Mouse (Mus musculus) frontal cortex, postnatal 25 days (tissue): ENCODE results near the gene Trim24.
"Not testable (repeated sequence)": the region's sequence is repeated elsewhere in the genome, so short reads cannot be mapped to it uniquely, and the experiment has no call there.

Source experiments
- DNase-seq, 2 experiments: peaks; one replicate each; pipeline ENCODE4 v3.0.0; 2022; ENCODE audit warnings: low spot score in 2 of 2

The Trim24 gene

DNA sequence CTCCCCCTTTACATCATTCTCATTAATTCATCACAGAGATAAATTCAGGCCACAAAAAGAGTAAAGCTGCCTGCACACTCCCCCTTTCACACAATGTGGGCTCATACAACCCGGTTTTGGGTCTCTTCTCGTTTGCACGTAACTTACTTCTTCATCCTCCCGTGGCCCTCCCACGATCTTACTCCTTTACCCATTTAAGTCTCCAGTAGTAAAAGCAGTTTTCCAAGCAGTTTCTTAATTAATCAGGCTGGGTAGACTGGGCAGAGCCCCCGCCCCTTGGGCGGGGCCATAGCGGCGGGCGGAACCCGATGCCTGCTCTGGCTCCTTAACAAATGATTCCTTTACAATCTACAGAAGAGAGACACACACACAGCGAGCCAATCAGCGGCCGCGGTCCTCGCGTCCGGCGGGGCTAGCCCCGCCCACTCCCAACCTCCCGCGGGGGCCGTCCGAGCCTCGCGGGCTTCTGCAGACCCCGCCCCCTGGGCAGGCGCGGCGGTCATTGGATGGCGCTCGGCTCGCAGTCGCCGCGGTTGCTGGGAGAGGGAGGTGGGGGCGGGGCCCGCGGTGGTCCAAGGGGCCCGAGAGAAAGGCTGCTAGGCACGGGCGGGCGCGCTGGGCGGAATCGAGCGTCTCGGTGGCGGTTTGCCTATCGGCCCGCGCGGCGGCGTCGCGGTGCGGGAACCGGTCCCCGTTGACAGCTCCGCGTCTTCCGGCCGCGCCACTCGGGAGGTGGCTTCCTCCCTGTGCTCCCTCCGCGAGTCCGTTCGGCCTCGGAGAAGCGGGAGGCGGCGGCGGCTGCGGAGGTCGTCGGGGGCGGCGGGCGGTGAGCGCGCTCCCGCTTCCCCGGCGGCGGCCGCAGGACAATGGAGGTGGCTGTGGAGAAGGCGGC lies at the start of gene Trim24:
TSS of gene Trim24 (plus strand) at position 567 of the 892 bp plus-strand sequence.
- DNase-seq, result peak; percentile 77 to 90

DNA sequence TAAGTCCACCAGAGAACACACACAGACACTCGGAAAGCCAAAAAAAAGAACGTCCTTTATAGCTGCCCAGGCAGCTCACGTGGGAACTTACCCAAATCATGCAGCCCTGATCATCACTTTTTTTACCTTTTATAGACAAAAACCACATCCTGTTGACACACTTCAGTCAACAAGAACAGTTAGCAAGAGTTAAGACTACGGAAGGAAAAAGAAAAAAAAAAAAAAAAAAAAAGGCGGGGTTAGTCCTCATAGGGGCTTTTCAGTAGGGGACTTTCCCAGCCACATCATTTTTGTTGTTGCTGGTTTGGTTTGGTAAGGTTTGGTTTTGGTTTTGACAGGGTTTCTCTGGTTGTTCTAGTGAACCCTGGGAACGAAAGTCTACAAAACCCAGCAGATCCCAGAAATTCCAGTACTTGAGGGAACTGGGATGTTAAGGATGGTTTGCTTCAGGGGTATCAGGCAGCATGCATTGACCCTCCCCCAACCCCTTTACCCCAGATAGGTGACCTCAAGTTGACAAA lies 49.0 kb upstream of the Trim24 start:
- no peak for DNase-seq

DNA sequence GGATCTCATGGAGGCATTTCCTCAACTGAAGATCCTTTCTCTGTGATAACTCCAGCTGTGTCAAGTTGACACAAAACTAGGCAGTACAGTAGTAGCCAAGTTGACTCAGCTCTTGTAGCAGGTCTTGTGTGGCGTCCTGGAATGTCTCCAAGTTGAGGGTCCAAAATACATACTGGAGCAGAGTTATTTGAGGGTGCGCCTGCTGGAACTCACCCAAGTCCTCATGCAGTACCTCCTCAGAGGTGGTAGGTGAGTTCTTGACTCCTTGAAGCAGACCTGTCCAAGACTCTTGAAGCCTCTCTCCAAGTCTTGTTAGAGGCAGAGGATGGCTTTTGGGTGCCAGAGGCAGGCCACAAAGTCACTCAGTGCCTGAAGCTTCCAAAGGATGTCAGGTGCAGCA lies 48.2 kb upstream of the Trim24 start:
- no peak for DNase-seq

DNA sequence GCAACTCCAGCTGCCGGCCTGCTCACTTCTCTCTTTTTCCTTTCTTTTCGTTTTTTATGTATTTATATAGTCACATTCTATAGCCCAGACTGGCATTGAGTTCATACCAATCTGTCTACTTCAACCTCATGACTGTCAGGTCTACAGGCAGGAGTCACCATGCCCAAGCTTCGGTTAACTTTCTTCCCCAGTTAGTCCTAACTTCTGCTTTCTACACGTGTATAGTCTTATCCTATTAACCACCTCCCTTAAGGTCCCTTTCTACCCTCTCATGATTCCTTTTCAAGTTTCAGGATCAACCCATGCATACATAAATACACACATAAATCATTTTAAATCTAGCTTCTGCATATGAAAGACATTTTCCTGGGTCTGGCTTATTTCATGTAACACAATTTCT lies 46.9 kb upstream of the Trim24 start:
- DNase-seq, result no peak

DNA sequence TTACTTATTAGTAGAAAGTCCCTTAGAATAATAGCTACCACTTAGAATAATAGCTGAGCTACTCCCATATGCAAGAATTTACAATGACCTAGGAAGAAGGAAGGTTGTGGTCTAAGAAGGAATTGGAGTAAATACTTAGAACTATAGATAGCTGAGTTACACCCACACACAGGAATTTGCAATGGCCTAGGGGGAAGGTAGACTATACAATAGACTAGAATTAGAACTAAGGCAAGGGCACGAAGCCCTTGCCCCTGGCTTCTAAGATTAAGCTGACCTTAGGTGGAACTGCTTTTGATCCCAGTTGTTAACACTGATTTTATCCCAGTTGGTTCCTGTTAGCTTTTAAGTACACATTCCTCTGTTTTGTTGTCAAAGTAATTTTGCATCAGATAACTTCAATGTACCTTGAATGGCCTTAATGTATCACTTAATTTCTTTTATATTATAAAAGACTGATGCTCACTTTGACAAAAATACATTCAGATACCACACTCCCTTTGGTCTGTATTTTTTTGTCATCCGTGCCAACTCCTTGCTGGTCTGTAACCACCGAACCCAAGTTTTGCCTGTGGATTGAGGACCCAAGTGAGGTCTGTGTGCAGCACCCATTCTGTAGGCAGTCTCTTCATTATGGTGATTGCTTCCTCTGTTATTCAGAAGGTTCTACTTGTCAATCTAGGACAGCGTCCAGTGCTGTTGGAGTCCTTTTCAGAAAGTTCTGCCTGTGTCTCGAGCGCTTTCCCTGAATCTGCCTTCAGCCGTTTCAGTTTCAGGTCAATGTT lies 45.1 kb upstream of the Trim24 start:
- DNase-seq, result not testable (repeated sequence)

DNA sequence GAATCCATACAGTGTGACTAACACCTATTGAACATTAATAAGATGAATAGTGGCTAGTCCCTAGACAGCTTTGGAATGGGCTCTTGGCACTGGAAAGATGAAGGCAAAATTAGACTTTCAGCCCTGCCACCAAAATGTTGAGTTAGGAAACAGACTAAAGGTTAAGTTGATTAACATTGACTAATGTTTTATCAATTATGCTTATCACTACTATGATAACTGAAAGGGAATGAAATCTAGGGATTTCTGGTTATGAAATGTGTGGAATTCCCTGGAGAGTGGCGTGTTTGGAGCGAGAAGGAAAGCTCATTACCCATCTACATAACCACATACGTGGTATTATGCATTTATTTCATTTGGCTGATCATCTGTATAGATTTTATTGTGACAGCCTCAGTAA lies 41.7 kb upstream of the Trim24 start:
- no peak for DNase-seq

DNA sequence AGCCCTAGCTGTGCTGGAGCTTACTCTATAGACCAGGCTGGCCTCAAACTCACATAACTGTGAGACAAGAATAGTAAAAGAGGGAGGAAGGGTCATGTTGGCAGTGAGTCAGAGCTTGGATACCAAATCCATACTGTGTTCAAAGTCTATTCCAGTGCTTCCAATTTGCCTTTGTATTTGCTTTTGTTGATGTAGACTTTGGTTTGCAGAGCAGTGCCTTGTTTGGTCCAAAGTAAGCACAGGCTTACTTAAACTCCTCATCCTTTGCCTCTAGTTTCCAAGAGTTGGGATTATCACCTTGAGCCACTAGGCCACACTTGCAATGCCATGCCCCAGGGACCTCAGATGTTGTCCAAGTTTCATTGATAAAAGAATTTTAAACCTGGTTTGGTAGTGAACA lies 41.0 kb upstream of the Trim24 start:
- no peak for DNase-seq

DNA sequence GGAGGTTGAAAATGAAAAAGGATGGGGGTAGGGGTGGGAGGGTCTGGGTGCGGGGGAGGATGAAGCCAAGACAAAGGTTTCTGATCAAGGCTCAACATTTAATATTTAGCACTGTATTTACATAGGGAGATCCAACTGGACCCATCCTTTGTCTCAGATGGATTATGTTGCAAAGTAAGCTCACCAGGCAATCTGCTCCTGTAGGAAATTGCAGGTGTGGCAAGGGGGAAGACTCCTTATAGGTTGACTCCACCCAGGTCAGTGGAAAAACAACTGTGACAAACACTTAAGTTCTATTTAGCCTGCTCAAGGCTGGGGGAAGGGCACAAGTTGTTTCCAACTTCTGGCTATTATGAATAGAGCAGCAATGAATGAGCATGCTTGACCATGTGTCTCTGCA lies 36.9 kb upstream of the Trim24 start:
- no peak for DNase-seq

DNA sequence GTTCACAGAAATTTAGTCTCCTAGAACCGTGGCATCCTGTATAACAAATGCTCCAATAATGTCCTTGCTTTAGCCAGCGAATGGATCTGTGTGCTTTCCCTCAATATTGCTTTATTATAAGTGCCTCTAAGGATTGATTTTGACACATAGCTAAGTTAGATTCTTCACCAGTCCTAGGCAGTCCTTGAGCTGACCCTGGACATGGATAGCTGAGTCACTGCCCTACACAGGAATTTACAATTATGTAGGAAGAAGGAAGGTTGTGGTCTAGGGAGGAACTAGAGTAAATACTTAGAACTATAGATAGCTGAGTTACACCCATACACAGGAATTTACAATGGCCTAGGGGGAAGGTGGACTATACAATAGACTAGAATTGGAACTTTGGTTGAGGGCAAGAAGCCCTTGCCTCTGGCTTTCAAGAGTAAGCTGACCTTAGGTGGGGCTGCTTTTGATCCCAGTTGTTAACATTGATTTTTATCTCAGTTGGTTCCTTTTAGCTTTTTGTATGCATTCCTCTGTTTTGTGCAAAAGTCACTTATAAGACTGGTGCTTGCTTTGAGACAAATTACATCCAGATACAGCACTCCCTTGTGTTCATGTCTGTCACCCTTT lies 33.6 kb upstream of the Trim24 start:
- DNase-seq, result not testable (repeated sequence)

DNA sequence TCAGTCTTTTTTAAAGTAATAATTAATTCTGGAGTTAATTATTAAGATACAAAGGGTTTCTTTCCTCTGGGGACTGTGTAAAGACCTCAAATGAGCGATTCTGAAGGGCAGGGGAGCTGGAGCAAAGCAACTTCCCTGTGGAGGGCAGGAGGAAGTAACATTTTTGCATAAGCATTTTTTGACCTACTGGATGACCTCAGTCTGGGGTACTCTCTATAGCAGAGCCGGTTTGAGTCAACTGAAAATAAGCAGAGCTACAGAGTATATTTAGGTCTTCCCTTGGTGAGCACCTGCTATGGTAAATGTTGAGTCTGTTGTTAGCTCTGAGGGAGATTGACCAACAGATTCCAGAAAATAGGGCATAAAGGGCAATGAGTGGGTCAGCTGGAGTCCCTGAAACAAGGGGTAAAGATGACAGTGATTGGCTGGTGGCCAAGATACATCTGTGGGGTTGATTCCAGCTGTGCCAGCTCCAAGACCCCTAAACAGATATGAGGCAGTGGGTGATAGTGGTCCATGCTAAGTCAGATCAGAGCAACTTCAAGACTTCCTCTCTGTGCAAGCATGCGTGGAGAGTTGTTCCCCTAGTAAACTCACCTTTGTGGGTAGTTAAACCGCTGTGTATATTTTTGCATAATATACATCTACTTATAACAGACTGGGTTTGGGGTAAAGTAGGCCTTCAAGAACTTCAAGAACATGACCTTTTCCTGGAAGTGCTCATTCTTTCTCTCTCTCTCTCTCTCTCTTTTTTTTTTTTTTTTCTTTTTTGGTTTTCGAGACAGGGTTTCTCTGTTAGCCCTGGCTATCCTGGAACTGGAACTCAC lies 27.6 kb upstream of the Trim24 start:
- DNase-seq, result no peak

DNA sequence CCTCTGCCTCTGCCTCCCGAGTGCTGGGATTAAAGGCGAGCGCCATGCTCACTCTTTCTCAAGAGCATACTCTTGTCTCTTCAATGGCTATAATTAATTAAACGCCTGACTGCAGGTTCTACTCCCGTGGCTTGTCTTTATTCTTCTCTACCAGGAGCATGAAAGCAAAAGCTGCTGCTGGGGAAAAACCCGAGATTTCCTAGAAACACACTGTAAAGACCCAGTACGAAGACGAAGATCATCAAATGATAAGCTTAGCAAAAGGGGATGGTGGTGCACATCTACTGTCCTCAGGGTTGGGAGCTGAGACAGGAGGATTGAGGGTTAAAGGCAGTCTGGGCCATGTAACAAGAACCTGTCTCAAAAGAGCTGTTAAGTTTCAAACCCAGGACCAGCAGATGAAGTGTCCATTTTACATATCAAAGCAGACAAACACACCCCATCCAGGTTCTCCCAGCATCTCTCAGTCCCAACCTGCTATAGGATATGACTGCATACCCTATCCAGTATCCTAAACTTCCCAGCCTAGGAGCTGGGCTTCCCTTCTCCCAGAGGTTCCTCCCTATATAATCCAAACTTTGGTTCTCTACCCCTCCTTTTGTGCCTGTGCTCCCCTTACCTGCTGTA lies 26.9 kb upstream of the Trim24 start:
- no peak for DNase-seq

DNA sequence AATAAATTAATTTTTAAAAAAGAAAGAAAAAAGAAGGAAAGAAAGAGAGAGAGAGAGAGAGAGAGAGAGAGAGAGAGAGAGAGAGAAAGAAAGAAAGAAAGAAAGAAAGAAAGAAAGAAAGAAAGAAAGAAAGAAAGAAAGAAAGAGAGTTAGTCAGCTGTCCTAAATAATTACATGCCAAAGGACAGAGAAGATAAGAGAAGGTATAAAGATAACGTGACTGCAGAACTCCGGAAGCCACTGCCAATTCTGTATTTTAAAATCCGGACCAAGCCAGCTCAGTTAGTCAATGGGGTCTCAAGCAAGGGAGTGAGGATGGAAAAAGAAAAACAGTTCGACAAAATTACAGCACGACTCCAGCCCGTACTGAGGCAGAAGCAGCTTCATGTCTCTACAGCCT lies 25.7 kb upstream of the Trim24 start:
- not testable (repeated sequence) for DNase-seq

DNA sequence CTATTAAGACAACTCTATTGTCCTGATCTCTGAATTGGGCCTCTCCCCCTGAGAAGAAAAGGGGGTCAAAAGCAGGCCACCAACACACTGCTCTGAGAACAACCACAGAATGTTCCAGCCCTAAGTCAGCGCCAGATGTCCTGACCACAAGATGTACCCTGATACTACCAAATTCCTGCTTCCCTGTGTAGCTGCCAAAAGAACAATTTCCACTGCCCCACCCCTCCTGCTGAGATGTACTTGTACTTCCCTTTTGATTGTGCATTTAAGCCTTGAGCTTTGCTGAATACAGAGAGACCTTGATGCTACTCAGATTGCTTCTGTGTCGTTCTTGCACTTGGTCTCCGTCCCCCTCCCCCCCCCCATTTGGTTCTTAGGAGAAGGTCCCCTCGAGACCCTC lies 23.1 kb upstream of the Trim24 start:
- not testable (repeated sequence) for DNase-seq

DNA sequence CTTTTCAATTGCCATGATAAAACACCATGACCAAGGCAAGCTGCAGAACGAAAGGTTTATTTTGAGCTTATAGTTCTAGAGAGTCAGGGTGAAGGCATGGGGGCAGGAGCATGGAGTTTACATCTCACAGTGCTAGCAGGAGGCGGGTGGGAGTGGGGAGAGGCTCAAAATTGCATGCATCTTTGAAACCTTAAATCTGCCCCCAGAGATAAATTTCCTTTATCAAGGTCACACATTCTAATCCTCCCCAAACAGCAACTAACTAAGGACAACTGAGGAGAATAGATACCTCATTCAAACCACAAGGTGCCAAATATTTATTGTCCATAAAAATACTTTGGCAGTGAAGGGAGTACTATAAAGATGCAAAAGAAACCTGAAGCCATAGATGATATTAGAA lies 19.3 kb upstream of the Trim24 start:
- DNase-seq, result no peak

DNA sequence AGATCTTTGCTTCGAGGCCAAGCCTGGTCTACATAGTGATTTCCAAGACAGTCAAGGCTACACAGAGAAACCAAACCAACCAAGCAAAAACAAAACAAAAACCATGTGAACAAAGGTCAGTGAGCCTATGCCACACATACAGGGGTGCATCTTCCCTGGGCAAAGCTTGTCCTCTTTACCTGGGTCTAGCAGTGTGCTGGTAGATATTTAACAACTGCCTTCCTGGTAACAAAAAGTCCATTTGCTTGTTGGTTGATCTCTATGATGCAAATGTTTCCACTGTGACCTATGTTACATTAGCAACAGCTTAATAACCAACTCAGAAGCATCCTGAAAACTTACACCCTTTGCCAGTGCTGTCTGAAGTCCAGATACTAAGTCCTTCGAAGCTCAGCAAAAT lies 17.3 kb upstream of the Trim24 start:
- DNase-seq, result no peak

DNA sequence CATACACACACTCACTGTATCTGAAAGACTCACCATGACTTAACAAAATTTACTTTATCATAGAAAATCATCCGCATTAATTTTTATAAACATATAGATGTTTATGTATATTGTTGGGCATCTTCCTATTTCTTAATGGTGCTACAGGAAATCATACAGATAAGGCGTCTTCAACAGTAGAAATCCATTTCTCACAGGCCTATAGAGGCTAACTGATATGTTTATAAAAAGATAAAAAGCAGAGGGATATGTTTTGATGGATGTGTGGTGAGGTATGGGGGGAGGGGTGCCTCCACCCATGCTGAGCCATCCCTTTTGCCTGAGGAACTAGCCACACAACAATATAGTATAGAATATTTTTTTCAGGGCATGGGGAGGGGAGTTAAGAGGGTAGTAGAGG lies 15.2 kb upstream of the Trim24 start:
- DNase-seq, result no peak

DNA sequence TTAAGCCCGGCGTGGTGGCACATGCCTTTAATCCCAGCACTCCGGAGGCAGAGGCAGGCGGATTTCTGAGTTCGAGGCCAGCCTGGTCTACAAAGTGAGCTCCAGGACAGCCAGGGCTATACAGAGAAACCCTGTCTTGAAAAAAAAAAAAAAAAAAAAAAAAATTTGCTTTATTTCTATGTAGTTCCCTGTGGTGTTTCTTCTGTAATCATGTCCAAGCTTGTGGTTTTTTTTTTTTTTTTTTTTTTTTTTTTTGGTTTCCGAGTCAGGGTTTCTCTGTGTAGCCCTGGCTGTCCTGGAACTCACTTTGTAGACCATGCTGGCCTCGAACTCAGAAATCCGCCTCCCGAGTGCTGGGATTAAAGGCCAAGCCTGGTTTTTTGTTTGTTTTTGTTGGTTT lies 14.3 kb upstream of the Trim24 start:
- DNase-seq, result not testable (repeated sequence)

DNA sequence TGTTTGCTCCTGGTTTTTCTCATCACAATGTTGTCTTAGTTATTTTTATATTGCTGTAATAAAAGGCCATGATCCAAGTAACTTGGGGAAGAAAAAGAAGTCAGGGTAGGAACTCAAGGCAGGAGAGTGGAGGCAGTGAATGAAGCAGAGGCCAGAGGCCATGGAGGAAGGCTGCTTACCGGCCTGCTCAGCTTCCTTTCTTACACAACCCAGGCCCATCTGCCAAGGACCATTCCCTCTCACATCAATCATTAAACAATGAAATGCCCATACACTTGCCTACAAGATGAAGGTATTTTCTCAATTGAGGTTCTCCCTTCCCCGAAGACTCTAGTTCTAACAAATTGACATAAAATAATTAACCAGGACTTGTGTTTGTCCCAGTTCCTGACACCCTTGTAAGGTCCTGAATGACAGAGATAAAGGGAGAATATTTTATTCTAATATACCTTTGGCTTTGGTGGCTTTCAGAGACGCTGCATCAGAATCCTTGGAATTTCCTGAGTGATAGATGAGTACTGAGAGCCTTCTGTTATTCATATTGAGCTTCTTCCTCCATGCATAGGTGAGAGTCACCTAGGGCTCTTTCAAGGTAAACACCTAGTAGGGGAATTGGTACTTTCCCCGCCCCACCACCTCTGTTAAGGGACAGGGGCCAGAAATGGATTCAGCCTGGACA lies 13.3 kb upstream of the Trim24 start:
- DNase-seq, result no peak

DNA sequence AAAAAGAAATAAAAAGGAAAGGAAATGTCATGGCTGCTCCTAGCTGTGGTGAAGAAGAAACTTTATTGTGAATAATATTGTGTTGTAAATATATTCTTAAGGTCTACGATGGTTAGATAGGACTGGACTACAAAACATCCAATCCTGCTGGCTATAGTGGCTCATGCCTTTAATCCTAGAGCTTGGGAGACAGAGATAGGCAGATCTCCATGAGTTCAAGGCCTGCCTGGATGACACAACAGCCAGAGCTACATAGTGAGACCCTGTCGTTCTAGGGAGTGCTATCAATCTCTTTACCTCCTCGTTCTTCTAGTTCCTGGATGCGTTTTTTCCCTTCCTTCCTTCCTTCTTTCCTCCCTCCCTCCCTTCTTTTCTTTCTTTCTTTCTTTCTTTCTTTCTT lies 12.5 kb upstream of the Trim24 start:
- DNase-seq, result no peak

DNA sequence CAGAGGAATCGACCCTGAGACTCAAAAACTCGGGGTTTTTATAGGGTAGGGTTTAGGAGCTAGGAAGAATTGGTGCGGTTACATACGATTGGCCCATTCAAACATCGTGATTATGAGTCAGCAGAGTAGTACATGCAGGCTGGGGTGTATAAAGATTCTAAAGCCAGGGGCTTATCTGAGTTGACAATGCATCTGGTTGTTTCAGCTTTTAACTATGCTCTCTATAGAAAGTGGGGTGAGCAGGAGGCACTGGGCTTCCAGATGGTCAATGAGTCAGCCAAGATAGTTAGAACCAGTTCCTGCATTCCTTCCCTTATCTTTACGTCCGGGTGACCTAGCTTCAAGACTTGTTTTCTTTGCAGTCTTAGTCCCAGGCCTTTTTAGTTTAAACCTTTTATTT lies 7.7 kb upstream of the Trim24 start:
- DNase-seq, result no peak
